Mouse (Mus musculus) CH12.LX (cell line): ENCODE measurements around the gene Sncb. TPM values are rescaled to one million over a fixed set of nuclear protein-coding genes. Genes with fewer than 3 reads are reported as not detected.

Experiments used
- DNase-seq: peaks from one replicate; pipeline ENCODE4 v3.0.0-alpha.2; 2013; ENCODE audit errors: extremely low read depth
- H3K27ac ChIP-seq: 2 replicates; pipeline ENCODE4 v1.5.1; 2012; ENCODE audit warnings: low read depth, mild to moderate bottlenecking, control low read depth, moderate library complexity; ENCODE audit not compliant: insufficient read depth
- H3K27me3 ChIP-seq: replicated peaks from 2 replicates; pipeline ENCODE3; 2012; ENCODE audit warnings: inconsistent platforms
- H3K36me3 ChIP-seq, 2 experiments: replicated peaks in 1 of 2; 2 replicates each; pipeline versions ENCODE3 to v1.6.1; 2012; ENCODE audit warnings: inconsistent platforms in 1 of 2, low read length in 1 of 2, mild to moderate bottlenecking in 1 of 2, mixed read lengths in 1 of 2, moderate library complexity in 1 of 2; ENCODE audit not compliant: control insufficient read depth in 1 of 2, insufficient read depth in 1 of 2
- H3K4me1 ChIP-seq, 2 experiments: 2 replicates each; pipeline ENCODE4 v1.6.1; 2012; ENCODE audit warnings: inconsistent platforms in 1 of 2, moderate library complexity in 1 of 2; ENCODE audit not compliant: insufficient read depth in 2 of 2, control insufficient read depth in 1 of 2
- H3K4me2 ChIP-seq: 2 replicates; pipeline ENCODE4 v1.6.1; 2012; ENCODE audit warnings: low read depth, mild to moderate bottlenecking, control low read depth; ENCODE audit not compliant: poor library complexity, insufficient read depth, severe bottlenecking
- H3K4me3 ChIP-seq, 3 experiments: fragments of 150-350 bp in 1 of 3; sonication (generic) in 1 of 3; replicated peaks in 1 of 3; 2 replicates each; pipeline versions ENCODE3 to v1.5.1; 2011 to 2012; ENCODE audit warnings: low read depth in 2 of 3, low read length in 2 of 3, mild to moderate bottlenecking in 2 of 3, moderate library complexity in 2 of 3, control low read depth in 1 of 3, improper control_type of control experiment in 1 of 3, inconsistent platforms in 1 of 3, mixed read lengths in 1 of 3; ENCODE audit not compliant: poor library complexity in 1 of 3
- H3K79me2 ChIP-seq: replicated peaks from 2 replicates; pipeline ENCODE4 v1.6.1; 2012; ENCODE audit warnings: mild to moderate bottlenecking, moderate library complexity; ENCODE audit not compliant: control insufficient read depth, poor library complexity, insufficient read depth, severe bottlenecking; ENCODE audit errors: extremely low read depth
- H3K9ac ChIP-seq: 2 replicates; pipeline ENCODE4 v1.6.1; 2012; ENCODE audit warnings: low read depth, mild to moderate bottlenecking, control low read depth, moderate library complexity; ENCODE audit not compliant: insufficient read depth
- H3K9me3 ChIP-seq: replicated peaks from 2 replicates; pipeline ENCODE3; 2012; ENCODE audit warnings: low read length, inconsistent platforms, mixed read lengths
- BHLHE40 ChIP-seq: IDR thresholded peaks from 2 replicates; pipeline ENCODE4 v1.6.1; 2011; ENCODE audit warnings: mild to moderate bottlenecking, low read depth, low read length, improper control_type of control experiment
- CHD1 ChIP-seq: IDR thresholded peaks from 2 replicates; pipeline ENCODE4 v1.6.1; 2012; ENCODE audit warnings: low read depth, low read length, improper control_type of control experiment, inconsistent platforms
- ELF1 ChIP-seq: IDR thresholded peaks from 2 replicates; pipeline ENCODE4 v1.6.1; 2014; ENCODE audit warnings: low read depth, mild to moderate bottlenecking, inconsistent platforms, low read length, improper control_type of control experiment
- EP300 ChIP-seq: IDR thresholded peaks from 2 replicates; pipeline ENCODE4 v1.6.1; 2011; ENCODE audit warnings: low read length, improper control_type of control experiment
- ETS1 ChIP-seq: conservative IDR thresholded peaks from 2 replicates; pipeline ENCODE4 v1.6.1; 2012; ENCODE audit warnings: low read depth, mild to moderate bottlenecking, inconsistent platforms, low read length, improper control_type of control experiment, moderate library complexity
- IRF4 ChIP-seq: IDR thresholded peaks from 2 replicates; pipeline ENCODE4 v1.6.1; 2014; ENCODE audit warnings: low read depth, mild to moderate bottlenecking, inconsistent platforms, low read length, improper control_type of control experiment
- JUN ChIP-seq: IDR thresholded peaks from 2 replicates; pipeline ENCODE4 v1.6.1; 2011; ENCODE audit warnings: low read depth, mild to moderate bottlenecking, low read length, improper control_type of control experiment, moderate library complexity; ENCODE audit not compliant: insufficient read depth
- KAT2A ChIP-seq: IDR thresholded peaks from 2 replicates; pipeline ENCODE4 v1.6.1; 2012; ENCODE audit warnings: low read length, improper control_type of control experiment, inconsistent platforms; ENCODE audit not compliant: insufficient replicate concordance
- MAFK ChIP-seq: IDR thresholded peaks from 2 replicates; pipeline ENCODE4 v1.6.1; 2011; ENCODE audit warnings: low read length, improper control_type of control experiment; ENCODE audit not compliant: insufficient replicate concordance
- MEF2A ChIP-seq: IDR thresholded peaks from 2 replicates; pipeline ENCODE4 v1.6.1; 2014; ENCODE audit warnings: low read depth, mild to moderate bottlenecking, inconsistent platforms, low read length, improper control_type of control experiment, borderline replicate concordance
- MXI1 ChIP-seq: IDR thresholded peaks from 2 replicates; pipeline ENCODE4 v1.6.1; 2011; ENCODE audit warnings: mild to moderate bottlenecking, low read depth, low read length, improper control_type of control experiment
- NRF1 ChIP-seq: IDR thresholded peaks from 2 replicates; pipeline ENCODE4 v1.6.1; 2014; ENCODE audit warnings: low read depth, mild to moderate bottlenecking, inconsistent platforms, low read length, improper control_type of control experiment, moderate library complexity
- PAX5 ChIP-seq: IDR thresholded peaks from 2 replicates; pipeline ENCODE4 v1.6.1; 2012; ENCODE audit warnings: low read length, inconsistent platforms, mixed read lengths
- POLR2AphosphoS2 ChIP-seq: IDR thresholded peaks from 2 replicates; pipeline ENCODE4 v1.6.1; 2011; ENCODE audit warnings: low read depth, low read length, improper control_type of control experiment
- TCF12 ChIP-seq: IDR thresholded peaks from 2 replicates; pipeline ENCODE4 v1.6.1; 2014; ENCODE audit warnings: low read depth, mild to moderate bottlenecking, inconsistent platforms, low read length, improper control_type of control experiment
- USF1 ChIP-seq: IDR thresholded peaks from 2 replicates; pipeline ENCODE4 v1.6.1; 2014; ENCODE audit warnings: low read depth, mild to moderate bottlenecking, inconsistent platforms, low read length, improper control_type of control experiment
- ZC3H11A ChIP-seq: IDR thresholded peaks from 2 replicates; pipeline ENCODE4 v1.6.1; 2012; ENCODE audit warnings: low read depth, mild to moderate bottlenecking, inconsistent platforms, low read length, improper control_type of control experiment
- ZNF384 ChIP-seq: IDR thresholded peaks from 2 replicates; pipeline ENCODE4 v1.6.1; 2012; ENCODE audit warnings: low read depth, low read length, improper control_type of control experiment, inconsistent platforms
- dilution Hi-C: fragments of 300-500 bp; cut with MboI; formaldehyde crosslinking; loops from 2 replicates; pipeline ENCODE4 v1.14.3; 2020; ENCODE audit warnings: low sequenced_read_pairs; ENCODE audit not compliant: extremely low pct_unique_long_range_greater_than_20kb, extremely low pct_ligation_motif_present
- in situ Hi-C: fragments of 300-500 bp; cut with MboI; formaldehyde crosslinking; loops from 3 replicates; pipeline ENCODE4 v1.14.3; 2019; ENCODE audit warnings: low sequenced_read_pairs, low pct_ligation_motif_present, low pct_unique_long_range_greater_than_20kb, mixed read lengths
- polyA plus RNA-seq: library from polyadenylated mRNA; unstranded; fragments of >175 nt; gene quantifications from 2 replicates; pipeline ENCODE4 v1.2.1, GENCODE M21; 2012; ENCODE audit warnings: low read depth; ENCODE audit not compliant: insufficient read length
- total RNA-seq, 2 experiments: library from RNA; depleted of rRNA; stranded (reverse); fragments of 300-350 nt in 1 of 2; fragments of >200 nt in 1 of 2; gene quantifications; 2 replicates each; pipeline ENCODE4 v1.2.3; 2012 to 2014

The Sncb gene
- total and polyA plus RNA-seq, 3 experiments: not detected

GRCm38 (mm10) chr13:54799701-54800100 is 33.3 kb upstream of the Sncb start (continued):
- no peak for TF ChIP-seq USF1
- TF ChIP-seq, all 38 proteins: peak for 7

GRCm38 (mm10) chr13:54798740-54799139 is 32.3 kb upstream of the Sncb start:
- no peak overlapping the region for H3K4me2 ChIP-seq
- no peak overlapping the region for H3K27ac ChIP-seq
- H3K36me3 ChIP-seq: no peaks in the 10 kb centered on the region
- in situ Hi-C loops (loop anchor here (10.0 kb wide), 1 partner anchor 376 kb away; no protein-coding TSS in a partner anchor), dilution Hi-C loops (no loop called here)
- H3K27me3 ChIP-seq: peaks cover 82% of the 10 kb centered on the region
- TF ChIP-seq ETS1 (no peak), MAFK (no peak), BHLHE40 (no peak), POLR2AphosphoS2 (no peak), PAX5 (no peak), NRF1 (no peak), JUN (no peak), CHD1 (no peak), KAT2A (no peak), MEF2A (no peak), IRF4 (no peak), TCF12 (no peak), ZC3H11A (no peak), ZNF384 (no peak), MXI1 (no peak)
- H3K4me3 ChIP-seq: no peak overlapping the region
- H3K9ac ChIP-seq: no peak overlapping the region
- no peaks in the 10 kb centered on the region for H3K4me1 ChIP-seq
- no peaks in the 10 kb centered on the region for H3K79me2 ChIP-seq
- no peak for DNase-seq
- H3K9me3 ChIP-seq: peaks cover 6% of the 10 kb centered on the region

GRCm38 (mm10) chr13:54797861-54798643 is 31.7 kb upstream of the Sncb start:
- no peaks in the 10 kb centered on the region for H3K4me1 ChIP-seq
- H3K9ac ChIP-seq: no peak overlapping the region
- in situ Hi-C loops: loop anchor here (10.0 kb wide), 1 partner anchor 377 kb away; no protein-coding TSS in a partner anchor
- no peaks in the 10 kb centered on the region for H3K36me3 ChIP-seq
- peaks cover 81% of the 10 kb centered on the region for H3K27me3 ChIP-seq
- no peak for TF ChIP-seq EP300
- TF ChIP-seq IRF4: no peak
- TF ChIP-seq USF1: no peak
- TF ChIP-seq ZNF384: no peak
- no peak for TF ChIP-seq ELF1
- no peak overlapping the region for H3K4me3 ChIP-seq
- H3K9me3 ChIP-seq: peaks cover 11% of the 10 kb centered on the region
- H3K4me2 ChIP-seq: no peak overlapping the region
- no peaks in the 10 kb centered on the region for H3K79me2 ChIP-seq
- no peak overlapping the region for H3K27ac ChIP-seq
- dilution Hi-C loops: no loop called here
- DNase-seq: no peak
